In genomic region chr7:141217343-141218013, GRCm38 (mm10) we compare ENCODE assay signal across 12 mouse cellular contexts. TPM values are rescaled to one million over a fixed set of nuclear protein-coding genes. Genes with fewer than 3 reads are reported as not detected.
DNase-seq lines count a peak whose midpoint lies in the region; ATAC-seq and TF ChIP-seq lines count a peak whose summit lies in the region.
"Had no signal": no experiment of that assay in that cellular context is flagged by ENCODE, and none has a peak within 500 bp of the region (broad histone marks: within the 10 kb centered on the region; RNA-seq: fewer than 3 reads in every experiment).

No protein-coding gene starts in this region.

- no peak overlapping the region for H3K4me2 ChIP-seq in forebrain, embryonic 15.5 days (replicated peaks)
- H3K4me2 ChIP-seq in kidney, embryonic 16.5 days (replicated peaks; ENCODE audit: low read depth, low read length) = peak overlapping the region; percentile 92
- H3K4me2 ChIP-seq in liver, embryonic 14.5 days (ENCODE audit: low read depth) = peak overlapping the region; percentile 74

- peak overlapping the region; percentile 84; the same call in 1 of the 2 replicates for H3K4me3 ChIP-seq in forebrain, embryonic 10.5 days
- H3K4me3 ChIP-seq in forebrain, embryonic 15.5 days = no peak overlapping the region
- H3K4me3 ChIP-seq in kidney, embryonic 16.5 days (ENCODE audit: low read length) = peak overlapping the region; percentile 77
- peak overlapping the region; percentile 77; the same call in 1 of the 2 replicates for H3K4me3 ChIP-seq in embryonic facial prominence, embryonic 10.5 days
- peak overlapping the region in 1 of 2 experiments; percentile 63; a peak in 1 of 4 replicates for H3K4me3 ChIP-seq in liver, embryonic 14.5 days (ENCODE audit: insufficient read depth in 1 of 2, low read depth in 2 of 2, low read length in 2 of 2)

- no peak for DNase-seq in forebrain, embryonic 10.5 days (ENCODE audit: extremely low spot score, low spot score)
- no peak for DNase-seq in kidney, adult 11 months
- DNase-seq in embryonic facial prominence, embryonic 10.5 days (ENCODE audit: low spot score) = no peak
- no peak for DNase-seq in liver, embryonic 14.5 days (ENCODE audit: low read depth in 3 of 3, low spot score in 3 of 3)
- DNase-seq in left cerebral cortex, postnatal 36 days (ENCODE audit: low spot score in 2 of 2) = no peak
- no peak for DNase-seq in retina, embryonic 14.5 days (ENCODE audit: low spot score)
- DNase-seq: cerebellum, postnatal 36 days had no signal

- intact Hi-C loops in left cerebral cortex, postnatal 36 days (cut with DNase I) = no loop called here

- no peaks in the 10 kb centered on the region for H3K27me3 ChIP-seq in forebrain, embryonic 10.5 days (ENCODE audit: poor library complexity, severe bottlenecking)
- H3K27me3 ChIP-seq in forebrain, embryonic 15.5 days = no peaks in the 10 kb centered on the region
- no peaks in the 10 kb centered on the region for H3K27me3 ChIP-seq in kidney, embryonic 16.5 days (ENCODE audit: insufficient read depth, low read length)
- H3K27me3 ChIP-seq in embryonic facial prominence, embryonic 10.5 days (replicated peaks; ENCODE audit: low read depth, poor library complexity, severe bottlenecking) = no peaks in the 10 kb centered on the region
- no peaks in the 10 kb centered on the region for H3K27me3 ChIP-seq in liver, embryonic 14.5 days (ENCODE audit: control insufficient read depth, insufficient read depth, low read length)

- 0 out of 2 replicates have a peak overlapping the region, but pooled peaks have one; percentile 35 for H3K27ac ChIP-seq in forebrain, embryonic 10.5 days
- no peak overlapping the region for H3K27ac ChIP-seq in forebrain, embryonic 15.5 days (replicated peaks)
- H3K27ac ChIP-seq in kidney, embryonic 16.5 days (ENCODE audit: low read length) = peak overlapping the region; percentile 96
- H3K27ac ChIP-seq in embryonic facial prominence, embryonic 10.5 days (replicated peaks) = peak overlapping the region; percentile 95; the same call in 1 of the 2 replicates
- H3K27ac ChIP-seq in liver, embryonic 14.5 days = no peak overlapping the region
- H3K27ac ChIP-seq: macrophage had no signal

- peaks cover 40% of the 10 kb centered on the region for H3K36me3 ChIP-seq in forebrain, embryonic 10.5 days (replicated peaks)
- H3K36me3 ChIP-seq in forebrain, embryonic 15.5 days = no peaks in the 10 kb centered on the region; the same call in 1 of the 2 replicates
- peaks cover 23% of the 10 kb centered on the region for H3K36me3 ChIP-seq in kidney, embryonic 16.5 days (ENCODE audit: insufficient read depth, low read length)
- peaks cover 32% of the 10 kb centered on the region for H3K36me3 ChIP-seq in embryonic facial prominence, embryonic 10.5 days (replicated peaks)
- H3K36me3 ChIP-seq in liver, embryonic 14.5 days (replicated peaks; ENCODE audit: control insufficient read depth, insufficient read depth, low read depth) = peaks cover 6% of the 10 kb centered on the region; the same call in 1 of the 2 replicates

- peaks cover 87% of the 10 kb centered on the region for H3K4me1 ChIP-seq in forebrain, embryonic 10.5 days
- peaks cover 35% of the 10 kb centered on the region for H3K4me1 ChIP-seq in forebrain, embryonic 15.5 days
- peaks cover 54% of the 10 kb centered on the region for H3K4me1 ChIP-seq in kidney, embryonic 16.5 days (ENCODE audit: insufficient read depth, low read length)
- peaks cover 80% of the 10 kb centered on the region for H3K4me1 ChIP-seq in embryonic facial prominence, embryonic 10.5 days
- H3K4me1 ChIP-seq in liver, embryonic 14.5 days (replicated peaks; ENCODE audit: control insufficient read depth in 2 of 2, insufficient read depth in 2 of 2, low read length in 1 of 2) = peaks cover 26 to 54% of the 10 kb centered on the region in 2 experiments

- H3K9me3 ChIP-seq in forebrain, embryonic 10.5 days = no peaks in the 10 kb centered on the region
- no peaks in the 10 kb centered on the region for H3K9me3 ChIP-seq in forebrain, embryonic 15.5 days
- no peaks in the 10 kb centered on the region for H3K9me3 ChIP-seq in kidney, embryonic 16.5 days (ENCODE audit: low read length)
- no peaks in the 10 kb centered on the region for H3K9me3 ChIP-seq in embryonic facial prominence, embryonic 10.5 days
- no peaks in the 10 kb centered on the region for H3K9me3 ChIP-seq in liver, embryonic 14.5 days (ENCODE audit: control insufficient read depth, low read length)

- ATAC-seq in forebrain, embryonic 15.5 days (replicated peaks) = no peak
- no peak for ATAC-seq in kidney, embryonic 16.5 days (ENCODE audit: low FRiP score, low TSS enrichment)
- no peak for ATAC-seq in liver, embryonic 14.5 days (ENCODE audit: insufficient read depth)
- ATAC-seq: forebrain, embryonic 14.5 days had no signal

- no peak overlapping the region for H3K9ac ChIP-seq in forebrain, embryonic 15.5 days (replicated peaks)
- H3K9ac ChIP-seq in kidney, embryonic 16.5 days (replicated peaks; ENCODE audit: low read length) = peak overlapping the region; percentile 78
- H3K9ac ChIP-seq in liver, embryonic 14.5 days (replicated peaks) = no peak overlapping the region

- no peak for TF ChIP-seq CTCF in liver, embryonic 14.5 days (IDR thresholded peaks at IDR 0.05; ENCODE audit: low read depth)

- 92% methylated on average over 17 of the region's 17 CpGs for WGBS in forebrain, embryonic 10.5 days
- 93% methylated on average over 17 of the region's 17 CpGs for WGBS in forebrain, embryonic 15.5 days
- 87% methylated on average over 17 of the region's 17 CpGs for WGBS in kidney, embryonic 16.5 days
- WGBS in embryonic facial prominence, embryonic 10.5 days = 91% methylated on average over 17 of the region's 17 CpGs
- WGBS in liver, embryonic 14.5 days (ENCODE audit: insufficient replicate concordance) = 91% methylated on average over 17 of the region's 17 CpGs

- no peak for TF ChIP-seq EP300 in liver, embryonic 14.5 days (IDR thresholded peaks at IDR 0.05; ENCODE audit: low read depth)

RNA-seq across cellular contexts. Expression of gene Rassf7, which starts 1.8 kb away (rescaled TPM):
- 50.8 and 53.8 TPM in 2 replicates for polyA plus RNA-seq in forebrain, embryonic 10.5 days (2016; fragmentation: Nextera tagmentation; extraction: Ambion mirVana)
- polyA plus RNA-seq in forebrain, embryonic 15.5 days (2015; fragmentation: Nextera tagmentation; extraction: Ambion mirVana) = 24.6 and 26.9 TPM in 2 replicates
- polyA plus RNA-seq in kidney, embryonic 16.5 days (2015; fragmentation: Nextera tagmentation; extraction: Ambion mirVana) = 76.3 and 78.3 TPM in 2 replicates
- polyA plus RNA-seq in embryonic facial prominence, embryonic 10.5 days (2016; fragmentation: Nextera tagmentation; extraction: Ambion mirVana) = 54.5 and 56.0 TPM in 2 replicates
- polyA plus RNA-seq in liver, embryonic 14.5 days (2012; rRNA removed) = 21.6 and 28.3 TPM in 2 replicates
- 16.8 and 22.4 TPM in 2 replicates for polyA plus RNA-seq in liver, embryonic 14.5 days (2014; fragmentation: Nextera tagmentation; extraction: Ambion mirVana)
- total RNA-seq in left cerebral cortex, postnatal 36 days (2021) = 1 to 10 TPM in 1 of 2 experiments, under 1 TPM in 1; 0.70 to 1.3 TPM

RNA-seq across cellular contexts. Expression of gene Lmntd2, which starts 3.6 kb away (rescaled TPM):
- polyA plus RNA-seq in forebrain, embryonic 10.5 days (2016; fragmentation: Nextera tagmentation; extraction: Ambion mirVana) = 3.4 and 4.4 TPM in 2 replicates
- 0.75 and 1.4 TPM in 2 replicates for polyA plus RNA-seq in forebrain, embryonic 15.5 days (2015; fragmentation: Nextera tagmentation; extraction: Ambion mirVana)
- 3.9 and 4.4 TPM in 2 replicates for polyA plus RNA-seq in kidney, embryonic 16.5 days (2015; fragmentation: Nextera tagmentation; extraction: Ambion mirVana)
- 4.9 and 5.3 TPM in 2 replicates for polyA plus RNA-seq in embryonic facial prominence, embryonic 10.5 days (2016; fragmentation: Nextera tagmentation; extraction: Ambion mirVana)
- polyA plus RNA-seq in liver, embryonic 14.5 days (2012; rRNA removed) = 2.0 and 2.3 TPM in 2 replicates
- polyA plus RNA-seq in liver, embryonic 14.5 days (2014; fragmentation: Nextera tagmentation; extraction: Ambion mirVana) = 0.25 and 0.66 TPM in 2 replicates
- not detected for total RNA-seq in left cerebral cortex, postnatal 36 days (2021)
- total RNA-seq: layer of hippocampus, postnatal 25 days had no signal
- polyA plus RNA-seq: macrophage had no signal

RNA-seq across cellular contexts. Expression of gene Phrf1, which starts 11.1 kb away (rescaled TPM):
- 121 and 124 TPM in 2 replicates for polyA plus RNA-seq in forebrain, embryonic 10.5 days (2016; fragmentation: Nextera tagmentation; extraction: Ambion mirVana)
- 80.2 and 81.8 TPM in 2 replicates for polyA plus RNA-seq in forebrain, embryonic 15.5 days (2015; fragmentation: Nextera tagmentation; extraction: Ambion mirVana)
- 81.2 and 93.0 TPM in 2 replicates for polyA plus RNA-seq in kidney, embryonic 16.5 days (2015; fragmentation: Nextera tagmentation; extraction: Ambion mirVana)
- polyA plus RNA-seq in embryonic facial prominence, embryonic 10.5 days (2016; fragmentation: Nextera tagmentation; extraction: Ambion mirVana) = 114 and 124 TPM in 2 replicates
- 10.4 and 14.1 TPM in 2 replicates for polyA plus RNA-seq in liver, embryonic 14.5 days (2012; rRNA removed)
- polyA plus RNA-seq in liver, embryonic 14.5 days (2014; fragmentation: Nextera tagmentation; extraction: Ambion mirVana) = 25.7 and 28.3 TPM in 2 replicates
- total RNA-seq in left cerebral cortex, postnatal 36 days (2021) = 10 to 100 TPM; 64.4 to 78.0 TPM

RNA-seq across cellular contexts. Expression of gene Lrrc56, which starts 23.5 kb away (rescaled TPM):
- polyA plus RNA-seq in forebrain, embryonic 10.5 days (2016; fragmentation: Nextera tagmentation; extraction: Ambion mirVana) = 15.5 and 15.6 TPM in 2 replicates
- 10.3 and 12.7 TPM in 2 replicates for polyA plus RNA-seq in forebrain, embryonic 15.5 days (2015; fragmentation: Nextera tagmentation; extraction: Ambion mirVana)
- 13.5 and 15.1 TPM in 2 replicates for polyA plus RNA-seq in kidney, embryonic 16.5 days (2015; fragmentation: Nextera tagmentation; extraction: Ambion mirVana)
- 15.1 and 18.1 TPM in 2 replicates for polyA plus RNA-seq in embryonic facial prominence, embryonic 10.5 days (2016; fragmentation: Nextera tagmentation; extraction: Ambion mirVana)
- polyA plus RNA-seq in liver, embryonic 14.5 days (2012; rRNA removed) = 15.3 and 20.3 TPM in 2 replicates
- 10.4 and 10.9 TPM in 2 replicates for polyA plus RNA-seq in liver, embryonic 14.5 days (2014; fragmentation: Nextera tagmentation; extraction: Ambion mirVana)
- 1 to 10 TPM; 3.5 to 4.7 TPM for total RNA-seq in left cerebral cortex, postnatal 36 days (2021)

RNA-seq across cellular contexts. Expression of gene Hras, which starts 23.7 kb away (rescaled TPM):
- 80.6 and 82.7 TPM in 2 replicates for polyA plus RNA-seq in forebrain, embryonic 10.5 days (2016; fragmentation: Nextera tagmentation; extraction: Ambion mirVana)
- 126 and 127 TPM in 2 replicates for polyA plus RNA-seq in forebrain, embryonic 15.5 days (2015; fragmentation: Nextera tagmentation; extraction: Ambion mirVana)
- 40.3 and 78.3 TPM in 2 replicates for polyA plus RNA-seq in kidney, embryonic 16.5 days (2015; fragmentation: Nextera tagmentation; extraction: Ambion mirVana)
- polyA plus RNA-seq in embryonic facial prominence, embryonic 10.5 days (2016; fragmentation: Nextera tagmentation; extraction: Ambion mirVana) = 94.3 and 94.9 TPM in 2 replicates
- polyA plus RNA-seq in liver, embryonic 14.5 days (2012; rRNA removed) = 50.8 and 66.8 TPM in 2 replicates
- polyA plus RNA-seq in liver, embryonic 14.5 days (2014; fragmentation: Nextera tagmentation; extraction: Ambion mirVana) = 84.4 and 102 TPM in 2 replicates
- 100 to 1,000 TPM; 256 to 304 TPM for total RNA-seq in left cerebral cortex, postnatal 36 days (2021)

Comparison
In these comparisons a context has a peak if more than half of its experiments do, and no peak if none do; other contexts are left out.
1. H3K27ac ChIP-seq: peak in forebrain, embryonic 10.5 days (single experiment), kidney, embryonic 16.5 days (single experiment) and embryonic facial prominence, embryonic 10.5 days (single experiment); none in forebrain, embryonic 15.5 days (single experiment) and liver, embryonic 14.5 days (single experiment).